Mouse (Mus musculus) erythroblast, adult 5-6 weeks (primary cell): ENCODE results near the gene BC034090. TPM values are rescaled to one million over a fixed set of nuclear protein-coding genes. Genes with fewer than 3 reads are reported as not detected.
A peak's percentile ranks its signal among the peaks of the same experiment; 100 is the strongest.
"Not testable (repeated sequence)": the region's sequence is repeated elsewhere in the genome, so short reads cannot be mapped to it uniquely, and the experiment has no call there.

ENCODE experiments used
- ATAC-seq: replicated peaks from 2 replicates; pipeline ENCODE4 v1.8.0; 2016; ENCODE audit warnings: moderate number of reproducible peaks, mild to moderate bottlenecking, moderate TSS enrichment, inconsistent platforms; ENCODE audit not compliant: poor library complexity, low FRiP score, severe bottlenecking
- total RNA-seq, 2 experiments: library from RNA; stranded (forward) in 1 of 2; stranded (reverse) in 1 of 2; fragments of 150-400 nt in 1 of 2; fragments of 200-764, 138-1000 nt in 1 of 2; gene quantifications; 2 replicates each; pipeline versions ENCODE4 v1.2.3 to v1.2.4; 2015 to 2017; ENCODE audit warnings: low replicate concordance in 2 of 2

The BC034090 gene
- total RNA-seq (2015; ENCODE audit: low replicate concordance): not detected in 2 replicates
- total RNA-seq (2017; ENCODE audit: low replicate concordance): not detected in 2 replicates

- no peak for ATAC-seq
Measured at GRCm38 (mm10) chr1:155243797-155244770, at the start of gene BC034090. Gene BC034090, minus strand, starts transcription at chr1:155244444.

- ATAC-seq: peak; percentile 82
Measured at GRCm38 (mm10) chr1:155293446-155293845, 49.2 kb upstream of the BC034090 start.

DNA sequence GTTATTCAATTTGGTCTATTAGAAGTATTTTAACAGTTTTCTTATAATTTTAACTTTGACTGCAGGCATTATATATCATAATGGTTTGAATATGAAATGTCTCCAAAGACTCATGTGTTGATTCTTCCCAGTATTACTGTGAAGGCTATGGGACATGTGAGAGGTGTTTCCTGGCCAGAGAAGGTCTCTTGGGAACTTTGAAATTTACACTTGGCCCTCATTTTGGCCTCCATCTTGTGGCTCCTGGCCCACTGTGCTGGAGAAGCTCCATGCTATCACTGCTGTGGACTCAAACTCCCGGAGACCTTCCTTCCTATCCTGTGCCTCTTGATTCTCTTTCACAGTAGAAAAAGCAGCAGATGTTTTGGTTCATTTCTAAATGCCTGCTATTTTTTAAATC is 45.2 kb upstream of the BC034090 start:
- no peak for ATAC-seq

- no peak for ATAC-seq
Measured at GRCm38 (mm10) chr1:155288033-155288432, 43.8 kb upstream of the BC034090 start.

GRCm38 (mm10) chr1:155283808-155284207 is 39.6 kb upstream of the BC034090 start:
- ATAC-seq: no peak

- ATAC-seq: peak; percentile 74; the same call in 1 of the 2 replicates
Measured at GRCm38 (mm10) chr1:155281003-155281793, 37.0 kb upstream of the BC034090 start.

- no peak for ATAC-seq
Measured at GRCm38 (mm10) chr1:155280306-155280705, 36.1 kb upstream of the BC034090 start.

GRCm38 (mm10) chr1:155276381-155277033 is 32.3 kb upstream of the BC034090 start:
- ATAC-seq: no peak

DNA sequence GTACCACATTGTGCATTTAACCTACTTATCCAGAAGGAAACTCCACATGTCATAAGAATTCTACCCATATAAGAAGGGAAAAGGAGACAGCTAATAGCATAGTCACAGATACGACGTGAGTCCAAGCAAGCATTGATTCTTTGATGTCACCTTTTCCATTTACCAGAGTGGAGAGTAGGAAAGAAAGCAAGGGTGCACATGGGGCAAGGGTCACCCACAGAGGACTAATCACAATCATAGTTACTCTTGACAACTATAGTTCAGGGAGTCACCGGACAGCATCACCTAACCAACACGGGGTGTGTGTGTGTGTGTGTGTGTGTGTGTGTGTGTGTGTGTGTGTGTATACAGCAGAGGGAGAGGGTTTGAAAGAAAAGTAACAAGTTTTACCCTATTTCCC is 31.5 kb upstream of the BC034090 start:
- ATAC-seq: no peak

GRCm38 (mm10) chr1:155274976-155275375 is 30.7 kb upstream of the BC034090 start:
- no peak for ATAC-seq

DNA sequence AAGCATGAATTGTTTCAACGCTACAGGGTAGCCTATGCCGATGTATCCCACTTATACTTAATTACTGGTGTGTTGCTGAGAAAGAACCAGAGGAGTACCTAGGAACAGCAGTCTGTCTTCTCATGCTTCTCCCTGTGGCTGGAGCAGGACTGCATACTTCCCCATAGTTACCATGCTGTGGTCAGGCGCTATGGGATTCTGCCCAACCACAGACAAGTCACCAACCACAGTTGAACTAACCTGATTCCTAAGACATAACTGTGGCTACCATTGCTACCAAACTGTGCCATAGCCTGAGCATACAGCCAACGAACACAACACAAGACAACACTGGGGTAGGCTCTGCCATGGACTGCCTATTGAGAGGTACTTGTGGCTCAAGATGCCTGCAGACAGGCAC is 28.7 kb upstream of the BC034090 start:
- no peak for ATAC-seq

GRCm38 (mm10) chr1:155262496-155262895 is 18.3 kb upstream of the BC034090 start:
- not testable (repeated sequence) for ATAC-seq

- no peak for ATAC-seq
Measured at GRCm38 (mm10) chr1:155254309-155254708, 10.1 kb upstream of the BC034090 start.

DNA sequence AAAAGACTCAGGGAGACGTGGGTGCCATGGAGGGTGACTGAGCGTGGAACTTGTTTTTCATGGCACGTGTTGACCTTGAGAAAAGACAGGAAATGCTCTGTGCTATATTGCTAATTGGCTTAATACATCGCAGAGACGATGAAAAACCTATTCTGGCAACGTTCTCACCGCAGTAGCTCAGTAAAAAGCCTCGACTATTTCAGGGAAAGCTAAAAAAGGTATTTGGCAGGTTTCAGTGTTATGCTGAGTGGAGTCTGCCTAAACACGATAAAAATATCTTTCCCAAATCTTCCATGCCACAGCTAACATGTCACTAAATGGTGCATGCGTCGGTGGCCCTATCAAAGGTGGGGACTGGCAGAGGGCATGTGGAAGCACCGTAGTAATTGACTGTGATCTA is 8.9 kb upstream of the BC034090 start:
- ATAC-seq: no peak

DNA sequence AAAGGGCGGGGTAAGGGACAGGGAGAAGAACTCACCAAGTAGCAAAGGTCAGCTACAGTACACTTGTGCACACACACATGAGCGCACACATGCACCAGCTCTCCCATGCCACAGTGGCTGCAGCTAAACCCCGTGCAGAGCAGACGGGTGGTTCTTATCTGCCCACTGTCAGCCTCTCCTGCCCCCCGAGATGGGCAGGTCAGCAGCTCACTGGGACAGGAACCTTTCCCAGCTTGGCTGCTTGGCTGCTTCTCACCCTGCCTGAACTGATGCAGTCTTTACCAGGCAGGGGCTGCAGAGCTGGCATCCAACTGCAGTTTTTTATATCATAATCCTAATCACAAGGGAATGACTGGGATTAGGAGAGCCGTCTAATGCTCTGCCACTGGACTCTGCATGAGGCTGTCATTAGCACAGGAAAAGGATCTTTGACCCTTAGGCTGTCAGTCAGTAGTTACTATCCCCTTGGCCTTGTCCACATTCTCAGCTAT is 8.4 kb upstream of the BC034090 start:
- ATAC-seq: no peak

DNA sequence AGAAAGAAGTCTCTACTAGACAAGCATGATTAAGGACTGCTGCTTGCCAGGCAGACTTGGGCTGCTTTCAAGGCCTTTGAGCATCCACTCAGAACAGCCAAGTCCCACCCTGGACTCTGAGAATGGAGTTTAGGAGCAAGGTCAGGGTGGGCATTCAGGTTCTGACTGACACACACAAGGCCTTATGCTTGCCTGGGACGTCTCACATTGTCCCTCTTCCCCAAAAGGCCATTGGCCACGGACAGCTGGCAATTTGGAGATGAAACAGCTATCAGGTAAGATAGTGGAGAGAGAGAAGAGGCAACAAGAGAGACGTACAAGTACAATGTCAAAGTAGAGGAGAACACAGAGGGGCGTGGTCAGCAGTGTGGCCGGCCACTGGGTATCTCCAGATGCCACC is 7.4 kb upstream of the BC034090 start:
- no peak for ATAC-seq

DNA sequence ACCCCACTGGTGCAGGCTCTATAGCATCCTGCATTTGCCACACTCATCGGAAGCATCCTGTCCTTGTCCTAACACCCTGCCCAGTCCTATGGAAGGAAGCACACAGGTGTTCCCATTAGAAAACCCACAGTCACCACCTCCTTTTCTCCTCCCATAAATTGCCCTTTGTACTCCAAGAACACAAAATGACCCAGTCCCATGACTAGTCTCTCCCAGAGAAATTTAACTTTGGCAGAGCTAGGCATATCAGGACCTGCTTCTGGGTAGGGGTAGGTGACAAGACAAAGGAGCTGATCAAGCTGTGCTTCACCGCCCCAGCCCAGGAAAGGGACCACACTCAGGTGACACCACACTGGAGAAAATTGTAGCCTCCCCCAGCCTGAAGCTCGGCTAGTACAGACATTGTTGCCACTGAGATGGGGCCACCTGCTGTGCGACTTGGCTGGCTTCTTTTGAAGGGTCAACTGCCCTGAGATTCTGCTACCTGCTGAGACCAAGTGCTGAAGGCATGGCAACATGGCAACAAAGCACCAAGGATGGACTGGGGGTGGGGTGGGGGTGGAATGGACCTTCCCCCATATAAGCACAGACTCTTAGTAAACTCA is 6.4 kb upstream of the BC034090 start:
- no peak for ATAC-seq

DNA sequence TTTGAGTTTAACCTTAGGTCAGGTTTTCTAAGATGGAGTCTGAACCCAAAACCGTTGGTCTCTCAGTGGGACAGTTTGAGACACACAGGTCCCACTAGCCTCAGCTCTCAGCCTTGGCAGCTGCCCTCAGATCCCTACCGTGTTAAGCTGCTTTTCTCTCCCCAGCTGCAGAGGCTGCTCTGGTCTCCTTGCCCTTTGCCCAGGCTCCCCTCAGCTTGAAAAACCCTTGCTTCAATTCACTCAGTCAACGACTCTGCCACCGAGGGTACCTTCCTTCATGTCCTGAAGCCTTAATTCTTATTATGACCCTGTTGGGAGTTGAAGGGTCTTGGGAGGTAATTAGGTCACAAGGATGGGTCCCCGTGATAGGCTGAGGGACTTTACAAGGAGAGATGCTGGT is 5.7 kb upstream of the BC034090 start:
- ATAC-seq: no peak

DNA sequence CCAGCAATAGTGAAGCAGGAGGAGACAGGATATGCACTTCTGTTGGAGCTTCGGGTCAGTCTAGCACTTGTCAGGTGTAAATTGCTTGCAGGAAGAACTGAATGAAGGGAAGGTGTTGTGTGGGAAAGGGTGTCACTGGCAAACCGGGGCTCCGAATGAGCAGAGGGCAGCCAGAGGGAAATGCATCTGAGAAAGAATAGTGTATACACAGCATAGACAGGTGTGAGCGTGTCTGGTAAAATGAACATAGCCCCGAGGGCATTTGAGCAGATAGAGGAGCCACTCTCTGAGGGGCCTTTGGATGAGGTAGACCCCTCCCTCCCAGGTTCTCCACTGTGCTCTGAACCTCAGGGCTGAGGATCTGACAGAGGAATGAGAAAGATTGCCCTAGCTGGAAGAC is 3.8 kb upstream of the BC034090 start:
- ATAC-seq: no peak

DNA sequence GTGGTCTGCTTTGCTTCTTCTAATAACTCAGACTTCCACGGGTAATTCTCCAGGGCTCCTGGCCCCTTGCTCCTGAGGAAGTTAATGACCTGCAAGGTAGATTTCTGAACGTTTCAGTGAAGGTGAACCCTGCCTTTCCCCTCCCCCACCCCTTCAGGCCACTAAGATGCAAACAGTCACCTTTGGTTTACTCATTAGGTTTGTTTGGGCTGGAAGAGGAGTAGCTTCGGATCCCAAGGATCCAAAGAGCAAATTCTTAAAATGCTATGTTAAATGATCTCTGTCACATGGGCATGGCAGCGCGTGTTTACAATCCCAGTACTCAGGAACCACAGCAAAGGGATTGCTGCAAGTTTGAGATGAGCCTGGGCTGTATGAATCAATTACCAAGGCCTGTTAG is 3.2 kb upstream of the BC034090 start:
- no peak for ATAC-seq
